Mouse (Mus musculus): ENCODE data around the gene Ttc23.

DNA sequence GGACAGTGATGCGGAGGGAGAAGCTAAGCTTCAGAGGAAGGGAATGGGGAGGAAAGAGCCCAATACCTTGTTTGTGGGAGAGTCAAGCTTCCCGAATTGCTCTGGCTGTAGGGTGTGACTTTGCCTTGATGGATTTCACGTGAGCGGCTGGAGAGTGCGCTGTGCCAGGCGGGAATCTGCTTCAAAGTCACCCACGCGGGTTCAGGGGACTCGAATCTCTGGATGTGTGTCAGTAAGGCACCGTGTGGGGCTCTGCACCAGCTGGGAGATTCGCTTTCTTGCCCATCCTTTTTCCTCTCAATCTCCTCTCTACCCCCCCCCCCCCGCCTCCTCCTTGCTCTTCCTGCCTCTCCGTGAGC, 156.6 kb downstream of the Ttc23 start:
- no peak for TF ChIP-seq EP300 (IDR thresholded peaks at IDR 0.05; ENCODE audit: low read length)
- TF ChIP-seq MAX (IDR thresholded peaks at IDR 0.05; ENCODE audit: low read length): no peak
- TF ChIP-seq TCF12 (IDR thresholded peaks at IDR 0.05; ENCODE audit: low read depth, low read length): no peak
- no peak for TF ChIP-seq POLR2A (IDR thresholded peaks at IDR 0.05; ENCODE audit: low read depth, low read length)
- TF ChIP-seq CHD2 (IDR thresholded peaks at IDR 0.05; ENCODE audit: low read length): no peak
- no peak for TF ChIP-seq HCFC1 (IDR thresholded peaks at IDR 0.05; ENCODE audit: low read depth, low read length)
- no peak for TF ChIP-seq KAT2A (IDR thresholded peaks at IDR 0.05; ENCODE audit: insufficient replicate concordance, low read length)

Measured in CH12.LX (cell line).